Mouse (Mus musculus): Measurements from ENCODE around the gene Zfhx3. TPM values are rescaled to one million over a fixed set of nuclear protein-coding genes. Genes with fewer than 3 reads are reported as not detected.

Gene Zfhx3
- polyA plus RNA-seq, 2 experiments: 14.4 to 26.1 TPM

DNA sequence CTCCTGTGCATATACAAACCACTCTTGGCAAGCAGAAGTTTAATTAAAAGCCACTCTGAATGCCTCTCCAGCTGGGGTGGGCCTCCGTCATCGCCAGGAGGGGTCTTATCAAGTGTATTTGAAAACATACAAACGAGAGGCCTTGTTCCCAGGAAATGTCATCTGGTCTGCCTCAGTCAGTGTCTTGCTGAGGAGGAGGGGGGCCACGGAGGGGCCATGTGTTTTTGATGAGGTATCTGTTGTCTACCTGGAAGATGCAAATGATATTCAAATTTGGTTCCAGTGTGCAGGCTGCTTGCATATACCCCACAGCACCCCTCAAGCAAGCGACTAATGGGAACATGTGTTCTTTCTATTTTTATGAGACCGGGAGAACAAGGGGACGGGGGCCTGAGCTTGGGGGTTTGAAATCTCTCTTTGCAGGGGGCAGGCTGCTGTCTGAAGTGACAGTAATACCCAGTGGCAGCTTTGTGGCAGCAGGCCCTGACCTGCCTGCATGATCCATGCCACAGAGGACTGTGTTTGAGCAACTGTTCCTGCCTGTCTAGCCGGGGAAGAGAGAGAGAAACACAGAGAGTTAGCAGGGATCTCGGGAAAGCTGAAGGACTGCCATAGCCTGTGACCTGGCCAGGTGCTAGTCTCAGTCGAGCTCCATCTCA is 412.8 kb downstream of the Zfhx3 start:
- no peaks in the 10 kb centered on the region for H3K9me3 ChIP-seq (ENCODE audit: control insufficient read depth, low read length)
- H3K36me3 ChIP-seq (ENCODE audit: control insufficient read depth, insufficient read depth, low read length): no peaks in the 10 kb centered on the region
- no peaks in the 10 kb centered on the region for H3K27me3 ChIP-seq (ENCODE audit: control insufficient read depth, insufficient read depth, low read length)
- no peak for TF ChIP-seq POLR2A (IDR thresholded peaks at IDR 0.05; ENCODE audit: borderline replicate concordance, extremely low read depth, insufficient read depth, insufficient read length)
- DNase-seq (ENCODE audit: low spot score) (no peak), ATAC-seq (ENCODE audit: low FRiP score, low read depth) (no peak; the same call in 1 of the 2 replicates)
- H3K27ac ChIP-seq (replicated peaks; ENCODE audit: low read depth, low read length): no peak overlapping the region
- WGBS: 21% methylated on average over 10 of the region's 10 CpGs
- no peak overlapping the region for H3K9ac ChIP-seq (ENCODE audit: low read depth, low read length, severe bottlenecking)
- no peak overlapping the region for H3K4me3 ChIP-seq (replicated peaks; ENCODE audit: low read length)
- peaks cover 7% of the 10 kb centered on the region; the same call in 1 of the 2 replicates for H3K4me1 ChIP-seq (ENCODE audit: control insufficient read depth, insufficient read depth, low read length)
- no peak overlapping the region for H3K4me2 ChIP-seq (replicated peaks; ENCODE audit: low read depth, low read length, severe bottlenecking)

DNA sequence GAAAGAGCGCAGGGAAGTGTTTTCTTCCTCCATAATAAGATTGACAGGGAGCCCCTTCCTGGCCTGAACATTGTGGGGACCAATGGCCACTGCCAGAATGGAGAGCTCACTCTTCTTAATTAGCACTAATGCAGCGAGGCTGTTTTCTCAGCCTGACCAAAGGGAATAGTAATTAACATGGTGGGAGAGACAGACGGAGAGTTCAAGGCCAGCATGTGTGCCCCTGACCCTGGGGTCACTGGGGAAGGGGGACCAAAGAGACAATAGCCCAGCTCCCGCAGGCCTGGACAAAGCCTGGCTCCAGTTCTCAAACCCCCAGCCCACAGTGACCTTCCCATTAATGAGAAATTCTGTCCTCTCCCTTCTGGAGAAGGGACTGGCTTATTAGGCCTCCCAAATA is 419.0 kb downstream of the Zfhx3 start:
- WGBS: 37% methylated on average over 4 of the region's 4 CpGs
- Histone ChIP-seq H3K27me3 (ENCODE audit: control insufficient read depth, insufficient read depth, low read length) (no peaks in the 10 kb centered on the region), H3K4me1 (ENCODE audit: control insufficient read depth, insufficient read depth, low read length) (no peaks in the 10 kb centered on the region), H3K9ac (ENCODE audit: low read depth, low read length, severe bottlenecking) (no peak overlapping the region), H3K4me2 (replicated peaks; ENCODE audit: low read depth, low read length, severe bottlenecking) (no peak overlapping the region), H3K36me3 (ENCODE audit: control insufficient read depth, insufficient read depth, low read length) (no peaks in the 10 kb centered on the region), H3K4me3 (replicated peaks; ENCODE audit: low read length) (no peak overlapping the region), H3K9me3 (ENCODE audit: control insufficient read depth, low read length) (no peaks in the 10 kb centered on the region), H3K27ac (replicated peaks; ENCODE audit: low read depth, low read length) (no peak overlapping the region)
- ATAC-seq (ENCODE audit: low FRiP score, low read depth): no peak
- no peak for TF ChIP-seq POLR2A (IDR thresholded peaks at IDR 0.05; ENCODE audit: borderline replicate concordance, extremely low read depth, insufficient read depth, insufficient read length)
- no peak for DNase-seq (ENCODE audit: low spot score)

- Histone ChIP-seq H3K4me2 (replicated peaks; ENCODE audit: low read depth, low read length, severe bottlenecking) (no peak overlapping the region), H3K27ac (replicated peaks; ENCODE audit: low read depth, low read length) (no peak overlapping the region), H3K9ac (ENCODE audit: low read depth, low read length, severe bottlenecking) (no peak overlapping the region), H3K4me1 (ENCODE audit: control insufficient read depth, insufficient read depth, low read length) (no peaks in the 10 kb centered on the region), H3K36me3 (ENCODE audit: control insufficient read depth, insufficient read depth, low read length) (no peaks in the 10 kb centered on the region), H3K4me3 (replicated peaks; ENCODE audit: low read length) (no peak overlapping the region), H3K27me3 (ENCODE audit: control insufficient read depth, insufficient read depth, low read length) (no peaks in the 10 kb centered on the region), H3K9me3 (ENCODE audit: control insufficient read depth, low read length) (no peaks in the 10 kb centered on the region)
- ATAC-seq (ENCODE audit: low FRiP score, low read depth): no peak
- no peak for DNase-seq (ENCODE audit: low spot score)
- TF ChIP-seq POLR2A (IDR thresholded peaks at IDR 0.05; ENCODE audit: borderline replicate concordance, extremely low read depth, insufficient read depth, insufficient read length): no peak
- 45% methylated on average over 9 of the region's 9 CpGs for WGBS
Measured at GRCm38 (mm10) chr8:108362421-108362820, 420.0 kb downstream of the Zfhx3 start.

GRCm38 (mm10) chr8:108363435-108363834 is 421.0 kb downstream of the Zfhx3 start:
- Histone ChIP-seq H3K36me3 (ENCODE audit: control insufficient read depth, insufficient read depth, low read length) (no peaks in the 10 kb centered on the region), H3K4me1 (ENCODE audit: control insufficient read depth, insufficient read depth, low read length) (no peaks in the 10 kb centered on the region), H3K4me2 (replicated peaks; ENCODE audit: low read depth, low read length, severe bottlenecking) (no peak overlapping the region), H3K9me3 (ENCODE audit: control insufficient read depth, low read length) (no peaks in the 10 kb centered on the region), H3K27me3 (ENCODE audit: control insufficient read depth, insufficient read depth, low read length) (no peaks in the 10 kb centered on the region), H3K9ac (ENCODE audit: low read depth, low read length, severe bottlenecking) (no peak overlapping the region), H3K27ac (replicated peaks; ENCODE audit: low read depth, low read length) (no peak overlapping the region), H3K4me3 (replicated peaks; ENCODE audit: low read length) (no peak overlapping the region)
- TF ChIP-seq POLR2A (IDR thresholded peaks at IDR 0.05; ENCODE audit: borderline replicate concordance, extremely low read depth, insufficient read depth, insufficient read length): no peak
- ATAC-seq (ENCODE audit: low FRiP score, low read depth) (no peak), DNase-seq (ENCODE audit: low spot score) (no peak)
- 19% methylated on average over 5 of the region's 5 CpGs for WGBS

GRCm38 (mm10) chr8:108363856-108364255 is 421.4 kb downstream of the Zfhx3 start:
- no peak overlapping the region for H3K9ac ChIP-seq (ENCODE audit: low read depth, low read length, severe bottlenecking)
- H3K27me3 ChIP-seq (ENCODE audit: control insufficient read depth, insufficient read depth, low read length): no peaks in the 10 kb centered on the region
- H3K27ac ChIP-seq (replicated peaks; ENCODE audit: low read depth, low read length): no peak overlapping the region
- 65% methylated on average over 8 of the region's 8 CpGs for WGBS
- H3K4me1 ChIP-seq (ENCODE audit: control insufficient read depth, insufficient read depth, low read length): no peaks in the 10 kb centered on the region
- no peak for TF ChIP-seq POLR2A (IDR thresholded peaks at IDR 0.05; ENCODE audit: borderline replicate concordance, extremely low read depth, insufficient read depth, insufficient read length)
- DNase-seq (ENCODE audit: low spot score) (no peak), ATAC-seq (ENCODE audit: low FRiP score, low read depth) (no peak)
- H3K4me2 ChIP-seq (replicated peaks; ENCODE audit: low read depth, low read length, severe bottlenecking): no peak overlapping the region
- H3K9me3 ChIP-seq (ENCODE audit: control insufficient read depth, low read length): no peaks in the 10 kb centered on the region
- H3K36me3 ChIP-seq (ENCODE audit: control insufficient read depth, insufficient read depth, low read length): no peaks in the 10 kb centered on the region
- H3K4me3 ChIP-seq (replicated peaks; ENCODE audit: low read length): no peak overlapping the region
